Mouse (Mus musculus) kidney, postnatal 0 days (tissue): ENCODE measurements at regions not wholly inside any gene's neighbourhood (a gene's known extent, or its start where the extent isn't known, plus 50 kb on each side); places are given as distances from the start of the nearest gene placed in this dataset.
A peak's percentile ranks its signal among the peaks of the same experiment; 100 is the strongest.

Source experiments
- ATAC-seq: fragments of 200-750 bp; cut with Nextera tagmentation; replicated peaks from 2 replicates; pipeline ENCODE4 v1.8.0; 2017; ENCODE audit warnings: low read depth, moderate number of reproducible peaks, moderate TSS enrichment, moderate library complexity; ENCODE audit not compliant: low FRiP score
- DNase-seq: peaks from one replicate; pipeline ENCODE4 v3.0.0-alpha.2; 2016; ENCODE audit warnings: low spot score
- H3K27ac ChIP-seq: fragments of 300-500 bp; sonication (generic); 2 replicates; pipeline ENCODE4 v1.5.1; 2014; ENCODE audit warnings: mild to moderate bottlenecking
- H3K27me3 ChIP-seq: fragments of 300-500 bp; sonication (generic); 2 replicates; pipeline ENCODE4 v1.6.1; 2014; ENCODE audit warnings: low read length, mixed read lengths; ENCODE audit not compliant: insufficient read depth
- H3K36me3 ChIP-seq: fragments of 300-500 bp; sonication (generic); 2 replicates; pipeline ENCODE4 v1.6.1; 2014; ENCODE audit warnings: low read length, mixed read lengths; ENCODE audit not compliant: insufficient read depth
- H3K4me1 ChIP-seq: fragments of 300-500 bp; sonication (generic); replicated peaks from 2 replicates; pipeline ENCODE4 v1.6.1; 2014; ENCODE audit warnings: antibody characterized with exemption, low read length, mixed read lengths; ENCODE audit not compliant: insufficient read depth
- H3K4me2 ChIP-seq: fragments of 300-500 bp; sonication (generic); 2 replicates; pipeline ENCODE4 v1.6.1; 2014; ENCODE audit warnings: mild to moderate bottlenecking, low read length, moderate library complexity, mixed read lengths
- H3K4me3 ChIP-seq: fragments of 300-500 bp; sonication (generic); replicated peaks from 2 replicates; pipeline ENCODE4 v1.5.1; 2014; ENCODE audit warnings: low read depth, low read length
- H3K9ac ChIP-seq: fragments of 300-500 bp; sonication (generic); 2 replicates; pipeline ENCODE4 v1.6.1; 2014; ENCODE audit warnings: low read depth, low read length
- H3K9me3 ChIP-seq: fragments of 300-500 bp; sonication (generic); replicated peaks from 2 replicates; pipeline ENCODE4 v1.6.1; 2016; ENCODE audit warnings: low read length, inconsistent platforms, mixed read lengths
- CTCF ChIP-seq: IDR thresholded peaks from 2 replicates; pipeline ENCODE4 v1.5.1; 2016; ENCODE audit warnings: antibody characterized with exemption, low read depth, mild to moderate bottlenecking, moderate library complexity
- WGBS: fragments of 180-500 bp; shearing (Covaris S2); extraction: QIAGEN DNeasy Blood & Tissue Kit; methylation state at CpG from one replicate; pipeline ENCODE4 v1.1.7; 2014; 5-methylcytosine and 5-hydroxymethylcytosine counted together

DNA sequence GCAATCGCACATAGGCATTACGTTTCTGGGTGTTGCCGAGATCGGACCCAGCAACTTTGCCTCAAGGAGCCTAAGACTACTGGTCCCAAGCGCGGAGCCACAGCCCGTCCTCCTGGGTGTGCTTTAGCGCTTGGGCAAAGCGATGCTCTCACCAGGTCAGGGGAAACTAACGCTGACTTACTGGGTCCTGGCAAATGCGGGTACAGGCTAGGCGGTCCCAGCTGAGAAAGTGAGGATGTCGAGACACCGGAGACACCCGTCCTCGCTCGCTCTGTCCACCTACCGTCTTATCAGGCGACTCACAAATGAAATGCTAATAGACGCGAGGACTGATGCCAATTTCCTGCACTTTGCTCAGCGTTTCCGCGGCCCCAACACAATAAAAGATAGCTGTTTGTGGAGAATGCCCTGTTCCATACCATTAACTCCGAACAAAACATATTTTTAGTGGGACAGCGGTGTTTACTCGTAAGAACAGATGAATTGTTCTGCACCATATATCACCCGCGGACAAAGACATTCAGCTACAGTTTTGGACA, 559.7 kb downstream of the Nedd1 start:
- Histone ChIP-seq H3K9me3 (no peaks in the 10 kb centered on the region), H3K9ac (no peak overlapping the region), H3K4me2 (peak overlapping the region; percentile 69), H3K36me3 (no peaks in the 10 kb centered on the region), H3K4me1 (no peaks in the 10 kb centered on the region), H3K4me3 (peak overlapping the region; percentile 42), H3K27ac (no peak overlapping the region), H3K27me3 (no peaks in the 10 kb centered on the region)
- under 1% methylated on average over 29 of the region's 29 CpGs for WGBS
- peak; percentile 35 for DNase-seq
- no peak for ATAC-seq
- TF ChIP-seq CTCF = no peak

DNA sequence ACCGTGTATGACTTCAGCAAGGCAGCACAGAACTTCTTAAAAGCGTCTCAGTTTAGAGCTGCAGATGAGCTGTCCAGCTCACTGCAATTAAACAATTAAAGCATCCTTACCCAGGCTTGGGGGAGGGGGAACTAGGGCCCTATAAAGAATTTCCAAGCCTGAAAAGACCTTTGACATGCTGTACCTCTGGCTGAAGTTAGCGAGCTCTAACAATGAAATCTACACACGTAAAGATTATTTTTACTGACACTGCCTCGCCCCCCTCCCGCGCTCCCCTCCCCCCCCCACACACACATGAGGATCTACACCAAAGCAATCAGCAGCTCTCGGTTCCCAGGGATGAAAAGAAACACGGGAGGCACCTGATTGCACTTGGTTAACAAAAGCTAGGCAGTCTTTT, 560.7 kb downstream of the Nedd1 start:
- Histone ChIP-seq H3K4me2 (0 out of 2 replicates have a peak overlapping the region, but pooled peaks have one; percentile 19), H3K4me3 (no peak overlapping the region), H3K9ac (no peak overlapping the region), H3K9me3 (no peaks in the 10 kb centered on the region), H3K27me3 (no peaks in the 10 kb centered on the region), H3K4me1 (no peaks in the 10 kb centered on the region), H3K36me3 (no peaks in the 10 kb centered on the region), H3K27ac (no peak overlapping the region)
- no peak for TF ChIP-seq CTCF
- ATAC-seq (no peak), DNase-seq (no peak)
- WGBS = 11% methylated on average over 9 of the region's 9 CpGs

DNA sequence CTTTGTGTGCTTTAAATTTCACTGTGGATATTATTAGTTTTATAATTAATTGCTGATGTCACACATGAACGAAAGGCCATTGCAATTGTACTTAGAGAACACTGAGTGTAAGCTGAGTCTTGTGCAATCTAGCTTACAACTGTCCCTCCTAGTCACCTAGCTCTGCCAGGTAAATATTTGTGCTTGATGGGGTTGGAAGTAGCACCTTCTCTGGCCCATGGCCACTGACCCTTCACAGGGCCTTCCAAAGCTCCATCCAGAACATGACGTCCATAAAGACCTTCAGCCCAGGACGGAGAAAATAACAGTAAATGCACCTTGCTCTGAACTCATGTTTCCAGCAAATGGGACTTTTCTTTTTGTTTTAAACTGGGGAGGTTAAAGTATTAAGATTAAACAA, 576.0 kb downstream of the Nedd1 start:
- 58% methylated on average over 3 of the region's 3 CpGs for WGBS
- Histone ChIP-seq H3K9me3 (no peaks in the 10 kb centered on the region), H3K9ac (no peak overlapping the region), H3K4me2 (no peak overlapping the region), H3K4me3 (no peak overlapping the region), H3K27ac (no peak overlapping the region), H3K36me3 (no peaks in the 10 kb centered on the region), H3K27me3 (no peaks in the 10 kb centered on the region), H3K4me1 (no peaks in the 10 kb centered on the region)
- DNase-seq (peak; percentile 22), ATAC-seq (no peak)
- TF ChIP-seq CTCF = no peak

DNA sequence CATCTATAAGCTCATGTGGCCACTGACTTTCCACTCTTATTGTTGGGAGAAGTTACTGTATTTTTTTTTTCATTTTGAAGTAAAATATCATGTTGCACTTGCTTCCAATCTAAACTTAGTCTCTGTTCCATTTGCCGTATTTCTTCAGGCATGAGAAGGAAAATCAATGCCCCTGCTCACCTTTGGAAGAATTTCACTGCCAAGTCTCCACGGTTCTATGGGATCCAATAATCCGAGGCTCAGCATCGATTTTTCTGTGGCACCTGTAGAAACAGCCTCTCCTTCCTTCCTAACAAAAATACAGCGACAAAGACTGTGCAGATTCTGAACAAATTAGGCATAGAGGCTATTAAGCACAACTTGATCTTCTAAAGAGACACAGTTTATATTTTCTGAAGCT, 586.7 kb downstream of the Nedd1 start:
- no peak overlapping the region for H3K9ac ChIP-seq
- H3K9me3 ChIP-seq = no peaks in the 10 kb centered on the region
- no peaks in the 10 kb centered on the region for H3K36me3 ChIP-seq
- no peak overlapping the region for H3K27ac ChIP-seq
- no peaks in the 10 kb centered on the region for H3K27me3 ChIP-seq
- no peak for TF ChIP-seq CTCF
- H3K4me3 ChIP-seq = no peak overlapping the region
- WGBS = 43% methylated on average over 5 of the region's 5 CpGs
- H3K4me2 ChIP-seq = no peak overlapping the region
- H3K4me1 ChIP-seq = no peaks in the 10 kb centered on the region
- no peak for DNase-seq
- no peak for ATAC-seq

DNA sequence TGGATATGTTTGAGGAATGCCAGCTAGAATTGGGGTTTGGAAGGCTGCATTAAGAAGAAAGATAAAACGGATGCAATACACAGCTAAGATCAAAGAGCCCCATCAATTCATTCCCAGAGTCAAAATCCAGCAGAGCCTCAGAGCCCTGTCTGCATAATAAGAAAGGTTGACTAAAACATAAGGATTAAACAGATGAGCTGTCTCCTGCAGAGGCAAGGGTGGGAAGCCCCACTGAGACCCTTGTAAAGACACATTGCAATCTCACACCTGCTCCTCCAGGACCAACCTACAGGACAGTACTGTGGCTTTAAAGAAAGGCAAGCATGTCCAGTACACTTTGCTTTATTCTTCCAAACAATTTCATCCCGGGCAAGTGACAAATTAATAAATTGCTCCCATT, 609.4 kb downstream of the Nedd1 start:
- H3K27me3 ChIP-seq = no peaks in the 10 kb centered on the region
- H3K9ac ChIP-seq = no peak overlapping the region
- no peaks in the 10 kb centered on the region for H3K9me3 ChIP-seq
- H3K27ac ChIP-seq = no peak overlapping the region
- ATAC-seq (no peak), DNase-seq (no peak)
- WGBS = 36% methylated on average over 2 of the region's 2 CpGs
- no peak for TF ChIP-seq CTCF
- H3K4me3 ChIP-seq = no peak overlapping the region
- no peaks in the 10 kb centered on the region for H3K4me1 ChIP-seq
- H3K36me3 ChIP-seq = no peaks in the 10 kb centered on the region
- H3K4me2 ChIP-seq = no peak overlapping the region

DNA sequence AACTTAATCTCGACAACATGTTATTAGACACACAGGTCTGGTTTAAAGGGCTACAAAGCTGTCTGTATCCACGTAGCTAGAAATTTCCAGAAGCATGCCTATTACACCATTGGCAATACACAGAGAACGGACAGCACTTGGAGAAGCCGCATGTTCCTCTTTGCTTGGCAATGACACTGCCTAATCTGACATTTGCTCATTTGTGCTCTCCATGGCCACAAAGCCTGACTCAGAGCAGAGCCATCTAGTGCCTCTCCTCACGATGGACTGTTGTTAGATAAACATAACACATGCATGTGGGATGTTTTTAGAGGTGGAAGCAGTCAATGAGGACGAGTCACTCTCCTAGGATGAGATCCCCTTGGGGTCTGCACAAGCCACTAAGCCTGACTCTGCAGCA, 615.9 kb downstream of the Nedd1 start:
- Histone ChIP-seq H3K4me2 (no peak overlapping the region), H3K4me1 (no peaks in the 10 kb centered on the region), H3K36me3 (no peaks in the 10 kb centered on the region), H3K9me3 (no peaks in the 10 kb centered on the region), H3K27ac (no peak overlapping the region), H3K9ac (no peak overlapping the region), H3K27me3 (no peaks in the 10 kb centered on the region), H3K4me3 (no peak overlapping the region)
- no peak for TF ChIP-seq CTCF
- ATAC-seq (no peak), DNase-seq (no peak)
- WGBS = 74% methylated on average over 6 of the region's 6 CpGs

DNA sequence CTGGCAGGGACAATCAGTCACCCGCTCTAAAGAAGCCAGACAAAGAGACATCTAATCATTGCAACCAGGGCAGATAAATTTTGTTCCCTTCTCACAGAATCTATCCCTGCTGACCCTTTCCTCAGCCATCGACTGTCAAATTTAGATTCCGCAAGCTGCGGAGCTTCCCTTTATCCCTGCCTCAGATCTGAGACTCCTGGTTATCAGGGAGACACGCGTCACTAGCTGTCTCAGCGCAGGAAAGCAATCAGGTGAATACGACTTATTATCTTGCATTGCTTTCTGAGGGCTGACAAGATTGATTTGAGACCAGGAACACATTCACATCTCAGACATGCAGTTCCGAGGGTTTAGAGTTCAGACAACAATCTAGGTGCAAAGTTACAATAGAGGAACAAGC, 618.3 kb downstream of the Nedd1 start:
- no peak for TF ChIP-seq CTCF
- Histone ChIP-seq H3K4me3 (no peak overlapping the region), H3K27me3 (no peaks in the 10 kb centered on the region), H3K9ac (no peak overlapping the region), H3K27ac (no peak overlapping the region), H3K9me3 (no peaks in the 10 kb centered on the region), H3K4me2 (no peak overlapping the region), H3K36me3 (no peaks in the 10 kb centered on the region), H3K4me1 (no peaks in the 10 kb centered on the region)
- no peak for ATAC-seq
- no peak for DNase-seq
- WGBS = 68% methylated on average over 9 of the region's 9 CpGs
